Mouse (Mus musculus) limb, embryonic 11.5 days (tissue): ENCODE results near the gene Tspan3. TPM values are rescaled to one million over a fixed set of nuclear protein-coding genes. Genes with fewer than 3 reads are reported as not detected.

ENCODE experiments used
- ATAC-seq: fragments of 200-750 bp; cut with Nextera tagmentation; 2 replicates; pipeline ENCODE4 v1.8.0; 2017; ENCODE audit warnings: low read depth; ENCODE audit not compliant: insufficient number of reproducible peaks, low FRiP score, low TSS enrichment
- DNase-seq: peaks from one replicate; pipeline ENCODE4 v3.0.0-alpha.2; 2015; ENCODE audit warnings: low spot score
- H3K27ac ChIP-seq: fragments of 300-500 bp; sonication (generic); replicated peaks from 2 replicates; pipeline ENCODE4 v1.5.1; 2014; ENCODE audit warnings: low read depth, mild to moderate bottlenecking, low read length
- H3K27me3 ChIP-seq: fragments of 300-500 bp; sonication (generic); 2 replicates; pipeline ENCODE4 v1.6.1; 2014; ENCODE audit warnings: mild to moderate bottlenecking, low read length, mixed read lengths; ENCODE audit not compliant: control insufficient read depth, insufficient read depth
- H3K36me3 ChIP-seq: fragments of 300-500 bp; sonication (generic); 2 replicates; pipeline ENCODE4 v1.6.1; 2014; ENCODE audit warnings: mild to moderate bottlenecking, low read length, moderate library complexity, mixed read lengths; ENCODE audit not compliant: control insufficient read depth, insufficient read depth
- H3K4me1 ChIP-seq: fragments of 300-500 bp; sonication (generic); 2 replicates; pipeline ENCODE4 v1.6.1; 2014; ENCODE audit warnings: low read length, mixed read lengths; ENCODE audit not compliant: control insufficient read depth, insufficient read depth
- H3K4me2 ChIP-seq: fragments of 300-500 bp; sonication (generic); 2 replicates; pipeline ENCODE4 v1.6.1; 2014; ENCODE audit warnings: low read depth, mild to moderate bottlenecking, moderate library complexity; ENCODE audit not compliant: severe bottlenecking
- H3K4me3 ChIP-seq: fragments of 300-500 bp; sonication (generic); 2 replicates; pipeline ENCODE4 v1.5.1; 2014; ENCODE audit warnings: low read depth, low read length
- H3K9ac ChIP-seq: fragments of 300-500 bp; sonication (generic); 2 replicates; pipeline ENCODE4 v1.6.1; 2014; ENCODE audit warnings: mild to moderate bottlenecking, low read length
- H3K9me3 ChIP-seq: fragments of 300-500 bp; sonication (generic); 2 replicates; pipeline ENCODE4 v1.6.1; 2016; ENCODE audit warnings: low read length; ENCODE audit not compliant: control insufficient read depth
- WGBS: fragments of 180-500 bp; shearing (Covaris S2); extraction: QIAGEN DNeasy Blood & Tissue Kit; methylation state at CpG from one replicate; pipeline ENCODE4 v1.1.7; 2014; 5-methylcytosine and 5-hydroxymethylcytosine counted together
- polyA plus RNA-seq: library from polyadenylated mRNA; unstranded; fragments of >200 nt; fragmentation: Nextera tagmentation; extraction: Ambion mirVana; gene quantifications from 2 replicates; pipeline ENCODE4 v1.2.1, GENCODE M21; 2014

Gene Tspan3
- polyA plus RNA-seq, 1 experiment from 2014 or later = 432 TPM

GRCm38 (mm10) chr9:56200200-56200599, 34.9 kb upstream of the Tspan3 start:
- no peak overlapping the region for H3K4me3 ChIP-seq

GRCm38 (mm10) chr9:56196921-56197320, 31.6 kb upstream of the Tspan3 start:
- no peak overlapping the region for H3K4me3 ChIP-seq
- ATAC-seq = no peak
- 82% methylated on average over 4 of the region's 4 CpGs for WGBS
- no peak overlapping the region for H3K4me2 ChIP-seq
- no peaks in the 10 kb centered on the region for H3K9me3 ChIP-seq
- no peaks in the 10 kb centered on the region for H3K36me3 ChIP-seq
- H3K4me1 ChIP-seq = peaks cover 14% of the 10 kb centered on the region
- no peaks in the 10 kb centered on the region for H3K27me3 ChIP-seq
- H3K27ac ChIP-seq = no peak overlapping the region
- H3K9ac ChIP-seq = no peak overlapping the region
- DNase-seq = no peak

More at GRCm38 (mm10) chr9:56200200-56200599, 34.9 kb upstream of the Tspan3 start:
- Histone ChIP-seq H3K9ac (no peak overlapping the region), H3K9me3 (no peaks in the 10 kb centered on the region), H3K36me3 (no peaks in the 10 kb centered on the region), H3K27ac (no peak overlapping the region), H3K4me2 (no peak overlapping the region), H3K27me3 (no peaks in the 10 kb centered on the region), H3K4me1 (peaks cover 11% of the 10 kb centered on the region)
- WGBS = 61% methylated on average over 2 of the region's 2 CpGs
- no peak for DNase-seq
- no peak for ATAC-seq

- no peak overlapping the region for H3K9ac ChIP-seq
- no peaks in the 10 kb centered on the region for H3K9me3 ChIP-seq
- WGBS = 59% methylated on average over 3 of the region's 3 CpGs
- ATAC-seq (no peak), DNase-seq (no peak)
- no peak overlapping the region for H3K4me3 ChIP-seq
- H3K27me3 ChIP-seq = no peaks in the 10 kb centered on the region
- no peaks in the 10 kb centered on the region for H3K36me3 ChIP-seq
- H3K4me1 ChIP-seq = peaks cover 8% of the 10 kb centered on the region
- H3K27ac ChIP-seq = no peak overlapping the region
- H3K4me2 ChIP-seq = no peak overlapping the region
Observed at GRCm38 (mm10) chr9:56195193-56195592, 29.9 kb upstream of the Tspan3 start.

GRCm38 (mm10) chr9:56191498-56192455, 26.5 kb upstream of the Tspan3 start:
- DNase-seq = no peak
- no peak overlapping the region for H3K27ac ChIP-seq
- 0 out of 2 replicates have a peak, but pooled peaks have one; percentile 39 for ATAC-seq
- H3K4me3 ChIP-seq = no peak overlapping the region
- no peak overlapping the region for H3K9ac ChIP-seq
- H3K4me1 ChIP-seq = peaks cover 8% of the 10 kb centered on the region
- H3K4me2 ChIP-seq = no peak overlapping the region
- H3K27me3 ChIP-seq = no peaks in the 10 kb centered on the region
- no peaks in the 10 kb centered on the region for H3K36me3 ChIP-seq
- H3K9me3 ChIP-seq = no peaks in the 10 kb centered on the region
- 54% methylated on average over 11 of the region's 11 CpGs for WGBS

GRCm38 (mm10) chr9:56180118-56180781, 15.0 kb upstream of the Tspan3 start:
- H3K9ac ChIP-seq = no peak overlapping the region
- no peaks in the 10 kb centered on the region for H3K9me3 ChIP-seq
- ATAC-seq = no peak
- H3K36me3 ChIP-seq = no peaks in the 10 kb centered on the region
- no peak overlapping the region for H3K4me2 ChIP-seq
- no peaks in the 10 kb centered on the region for H3K4me1 ChIP-seq
- no peak overlapping the region for H3K4me3 ChIP-seq
- DNase-seq = no peak
- no peaks in the 10 kb centered on the region for H3K27me3 ChIP-seq
- H3K27ac ChIP-seq = no peak overlapping the region
- WGBS = 56% methylated on average over 8 of the region's 8 CpGs

GRCm38 (mm10) chr9:56179416-56180117, 14.3 kb upstream of the Tspan3 start:
- Histone ChIP-seq H3K4me3 (no peak overlapping the region), H3K36me3 (no peaks in the 10 kb centered on the region), H3K9me3 (no peaks in the 10 kb centered on the region), H3K9ac (no peak overlapping the region), H3K4me1 (no peaks in the 10 kb centered on the region), H3K27ac (no peak overlapping the region), H3K27me3 (no peaks in the 10 kb centered on the region), H3K4me2 (no peak overlapping the region)
- ATAC-seq = no peak
- 81% methylated on average over 6 of the region's 6 CpGs for whole genome bisulfite sequencing
- DNase-seq = no peak

- DNase-seq = no peak
- no peak for ATAC-seq
- Histone ChIP-seq H3K27me3 (no peaks in the 10 kb centered on the region), H3K4me1 (no peaks in the 10 kb centered on the region), H3K27ac (no peak overlapping the region), H3K4me2 (no peak overlapping the region), H3K9ac (no peak overlapping the region), H3K4me3 (no peak overlapping the region), H3K36me3 (no peaks in the 10 kb centered on the region), H3K9me3 (no peaks in the 10 kb centered on the region)
- 81% methylated on average over 4 of the region's 4 CpGs for WGBS
Observed at GRCm38 (mm10) chr9:56177354-56177753, 12.1 kb upstream of the Tspan3 start.

GRCm38 (mm10) chr9:56175316-56175715, 10.0 kb upstream of the Tspan3 start:
- Histone ChIP-seq H3K27me3 (no peaks in the 10 kb centered on the region), H3K4me3 (no peak overlapping the region), H3K36me3 (no peaks in the 10 kb centered on the region), H3K4me2 (no peak overlapping the region), H3K27ac (no peak overlapping the region), H3K9me3 (no peaks in the 10 kb centered on the region), H3K4me1 (no peaks in the 10 kb centered on the region), H3K9ac (no peak overlapping the region)
- DNase-seq = no peak
- 88% methylated on average over 3 of the region's 3 CpGs for WGBS
- no peak for ATAC-seq
